Mouse (Mus musculus): Measurements from ENCODE around the gene Papss2.
A peak's percentile ranks its signal among the peaks of the same experiment; 100 is the strongest.

DNA sequence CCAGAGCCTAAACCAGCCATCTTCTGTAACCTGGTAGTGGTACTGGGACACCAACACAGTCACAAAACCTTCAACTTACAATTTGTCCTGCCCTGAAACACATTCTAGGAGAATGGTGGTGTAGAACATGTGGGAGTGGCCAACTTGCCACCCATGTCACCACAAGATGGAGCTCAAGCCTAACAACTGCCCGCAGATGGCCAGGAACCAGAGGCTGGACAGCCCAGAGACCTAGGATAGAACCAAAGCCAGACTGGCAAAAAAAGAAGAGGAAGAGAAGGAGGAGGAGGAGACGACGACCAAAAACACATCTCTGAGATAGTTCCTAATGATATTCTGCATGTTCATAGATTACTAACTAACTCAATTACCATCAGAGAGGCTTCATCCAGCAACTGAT, 119.6 kb downstream of the Papss2 start:
- TF ChIP-seq POLR2A (IDR thresholded peaks at IDR 0.05; ENCODE audit: borderline replicate concordance, control insufficient read depth, low read depth, low read length), result no peak
- peak; percentile 93 for TF ChIP-seq CTCF (IDR thresholded peaks at IDR 0.05; ENCODE audit: control insufficient read depth, insufficient read depth, low read length)

Data from bone marrow, adult 2 months (tissue).